Mouse (Mus musculus): ENCODE results near the gene Il33. TPM values are rescaled to one million over a fixed set of nuclear protein-coding genes. Genes with fewer than 3 reads are reported as not detected.

The Il33 gene
- polyA plus RNA-seq, 1 experiment from 2014 or later = 2.8 TPM

DNA sequence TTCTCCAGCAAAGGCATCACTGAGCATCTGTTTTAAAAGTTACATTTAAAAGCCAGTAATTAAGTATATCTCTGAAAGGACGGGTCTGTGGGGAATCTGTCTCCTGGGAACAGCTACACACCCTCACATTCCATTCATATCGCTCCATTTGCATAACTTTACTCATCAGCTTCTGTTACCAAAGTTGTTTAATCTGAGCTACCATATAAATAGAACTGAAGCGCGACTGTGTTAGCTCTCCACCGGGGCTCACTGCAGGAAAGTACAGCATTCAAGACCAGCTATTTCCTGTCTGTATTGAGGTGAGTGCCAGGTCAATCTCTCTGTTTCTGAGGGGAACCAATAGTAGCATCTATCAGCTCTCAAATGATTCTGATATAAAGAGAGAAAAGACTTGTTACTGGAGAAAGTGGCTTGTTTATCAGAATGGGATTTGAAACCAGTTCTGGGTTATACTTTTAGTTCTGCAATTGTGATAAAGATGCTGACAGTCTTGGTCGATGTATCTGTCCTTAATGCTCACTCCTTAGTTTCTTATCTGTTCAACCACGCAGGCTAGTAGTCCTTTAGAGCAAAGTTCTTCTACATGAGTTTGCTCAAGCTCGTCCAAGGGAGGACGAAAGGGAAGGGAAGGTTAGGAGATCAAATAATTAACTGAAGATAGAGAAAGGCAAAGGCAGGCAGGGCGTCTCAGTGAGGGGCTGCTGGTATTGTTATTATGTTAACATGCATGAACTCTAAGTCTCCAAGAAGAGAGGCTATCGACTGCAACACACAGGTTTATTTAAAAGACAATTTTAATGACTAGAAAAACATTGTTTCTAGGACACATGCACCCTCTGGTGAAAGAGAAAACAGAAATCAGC is 20.9 kb downstream of the Il33 start:
- no peaks in the 10 kb centered on the region for H3K9me3 ChIP-seq (replicated peaks; ENCODE audit: control insufficient read depth, low read length, poor library complexity, severe bottlenecking)
- H3K4me1 ChIP-seq (ENCODE audit: control insufficient read depth, insufficient read depth, low read length) = peaks cover 5% of the 10 kb centered on the region
- 7% methylated on average over 11 of the region's 11 CpGs for WGBS
- H3K4me2 ChIP-seq (ENCODE audit: low read length) = no peak overlapping the region
- ATAC-seq = no peak
- H3K27ac ChIP-seq (ENCODE audit: low read length) = no peak overlapping the region
- H3K9ac ChIP-seq (ENCODE audit: low read depth, low read length) = no peak overlapping the region
- H3K4me3 ChIP-seq (ENCODE audit: low read depth, low read length) = no peak overlapping the region
- no peaks in the 10 kb centered on the region for H3K27me3 ChIP-seq (ENCODE audit: control insufficient read depth, insufficient read depth, low read depth, low read length)
- no peaks in the 10 kb centered on the region for H3K36me3 ChIP-seq (ENCODE audit: control insufficient read depth, insufficient read depth, low read length)

DNA sequence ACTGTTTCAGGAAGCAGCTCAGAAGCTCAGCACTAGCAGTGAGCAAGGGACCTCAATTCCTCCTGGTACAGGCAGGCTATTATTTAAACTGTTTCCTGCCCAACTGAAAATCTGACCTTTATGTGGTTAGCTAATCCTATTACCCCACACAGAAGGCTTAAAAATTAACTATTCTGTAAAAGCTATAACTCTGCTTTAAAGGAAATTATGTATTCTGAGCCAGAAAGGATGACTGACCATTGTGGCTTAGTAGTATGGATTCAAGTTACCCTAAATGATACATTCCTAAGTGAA is 21.5 kb downstream of the Il33 start:
- H3K4me1 ChIP-seq (ENCODE audit: control insufficient read depth, insufficient read depth, low read length) = peaks cover 5% of the 10 kb centered on the region
- H3K4me2 ChIP-seq (ENCODE audit: low read length) = no peak overlapping the region
- H3K4me3 ChIP-seq (ENCODE audit: low read depth, low read length) = no peak overlapping the region
- H3K36me3 ChIP-seq (ENCODE audit: control insufficient read depth, insufficient read depth, low read length) = no peaks in the 10 kb centered on the region
- no peaks in the 10 kb centered on the region for H3K27me3 ChIP-seq (ENCODE audit: control insufficient read depth, insufficient read depth, low read depth, low read length)
- no peak overlapping the region for H3K9ac ChIP-seq (ENCODE audit: low read depth, low read length)
- no peak for ATAC-seq
- H3K27ac ChIP-seq (ENCODE audit: low read length) = no peak overlapping the region
- H3K9me3 ChIP-seq (replicated peaks; ENCODE audit: control insufficient read depth, low read length, poor library complexity, severe bottlenecking) = no peaks in the 10 kb centered on the region

DNA sequence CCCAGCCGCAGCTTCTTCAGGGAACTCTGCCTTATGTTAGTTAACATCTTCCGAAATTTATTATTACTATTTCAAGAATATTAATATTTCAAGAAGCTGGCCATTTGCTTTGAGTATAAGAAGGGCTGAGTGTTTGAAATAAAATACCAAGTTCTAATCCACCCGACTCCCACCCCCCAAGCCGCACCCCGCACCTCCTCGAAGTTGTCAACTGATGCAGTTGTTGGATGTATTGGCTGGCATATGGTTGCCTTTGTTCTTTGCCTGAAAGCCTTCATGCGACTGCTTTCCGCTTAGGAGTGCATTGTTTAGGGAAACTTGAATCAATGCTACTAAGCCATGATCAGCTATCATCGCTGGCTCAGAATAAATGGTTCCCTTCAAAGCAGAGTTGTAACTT is 22.1 kb downstream of the Il33 start:
- ATAC-seq = no peak
- H3K9ac ChIP-seq (ENCODE audit: low read depth, low read length) = no peak overlapping the region
- H3K36me3 ChIP-seq (ENCODE audit: control insufficient read depth, insufficient read depth, low read length) = no peaks in the 10 kb centered on the region
- no peak overlapping the region for H3K4me2 ChIP-seq (ENCODE audit: low read length)
- no peak overlapping the region for H3K4me3 ChIP-seq (ENCODE audit: low read depth, low read length)
- no peak overlapping the region for H3K27ac ChIP-seq (ENCODE audit: low read length)
- H3K9me3 ChIP-seq (replicated peaks; ENCODE audit: control insufficient read depth, low read length, poor library complexity, severe bottlenecking) = no peaks in the 10 kb centered on the region
- H3K27me3 ChIP-seq (ENCODE audit: control insufficient read depth, insufficient read depth, low read depth, low read length) = no peaks in the 10 kb centered on the region
- H3K4me1 ChIP-seq (ENCODE audit: control insufficient read depth, insufficient read depth, low read length) = peaks cover 5% of the 10 kb centered on the region
- WGBS = 39% methylated on average over 9 of the region's 9 CpGs

DNA sequence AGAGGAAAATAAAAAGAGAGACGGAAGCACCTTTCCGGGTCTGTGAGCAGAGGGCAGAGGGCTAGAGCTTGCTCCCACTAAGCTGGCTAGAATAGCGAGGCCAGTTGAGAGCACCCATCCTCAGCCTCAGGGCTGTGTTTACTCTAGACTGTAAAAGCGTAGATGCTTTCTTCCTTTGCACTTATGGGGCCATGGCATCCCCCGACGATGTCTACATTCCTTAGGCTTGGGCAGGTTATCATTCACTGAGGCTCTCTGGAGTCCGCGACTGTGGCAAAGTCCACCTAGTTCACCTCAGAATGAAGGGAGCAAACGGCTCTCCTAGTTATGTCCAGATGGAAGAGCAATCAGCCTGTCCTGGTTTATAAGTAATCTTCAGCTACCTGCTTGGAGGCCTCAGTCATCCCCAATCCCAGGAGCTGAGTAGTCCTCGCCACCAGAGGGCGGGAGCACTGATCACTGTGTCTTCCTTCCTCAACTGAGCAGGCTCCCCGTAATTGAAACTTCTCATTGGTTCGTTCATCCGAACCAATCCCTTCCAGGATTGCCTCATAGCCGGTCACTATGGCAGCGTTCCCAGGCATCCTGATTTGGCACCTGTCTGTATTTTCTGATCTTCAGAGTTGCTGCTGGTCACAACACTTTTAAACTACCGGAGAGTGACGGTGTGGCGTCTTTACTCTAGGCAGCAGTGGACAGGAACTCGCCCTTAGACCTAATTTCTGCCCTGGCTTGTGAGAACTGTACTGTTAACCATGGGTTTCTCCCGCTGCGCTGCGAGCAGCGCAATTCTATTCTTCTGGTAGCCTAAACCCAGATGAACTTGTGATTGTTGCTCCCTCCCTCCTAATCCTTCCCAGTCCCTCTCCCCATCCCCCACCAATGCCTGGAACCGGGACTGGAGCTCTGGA is 23.2 kb downstream of the Il33 start:
- Histone ChIP-seq H3K9ac (ENCODE audit: low read depth, low read length) (peak overlapping the region; percentile 56), H3K27ac (ENCODE audit: low read length) (no peak overlapping the region)
- WGBS = 23% methylated on average over 25 of the region's 25 CpGs

DNA sequence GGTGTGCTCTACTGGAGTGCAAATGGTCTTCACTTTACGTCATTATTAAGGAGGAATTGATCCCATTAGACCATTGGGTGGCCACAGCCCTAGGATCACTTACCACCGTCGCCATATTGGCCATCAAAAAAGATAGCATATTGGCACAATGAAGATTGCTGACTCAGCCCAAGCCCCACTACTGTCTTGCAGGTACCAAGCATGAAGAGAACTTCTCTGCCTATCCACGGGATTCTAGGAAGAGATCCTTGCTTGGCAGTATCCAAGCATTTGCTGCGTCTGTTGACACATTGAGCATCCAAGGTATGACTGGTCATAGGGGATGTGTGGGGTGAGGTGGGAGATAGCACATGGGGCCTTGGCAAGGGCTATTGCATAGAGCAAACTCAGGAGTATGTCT is 27.6 kb downstream of the Il33 start:
- WGBS = 94% methylated on average over 5 of the region's 5 CpGs
- Histone ChIP-seq H3K4me1 (ENCODE audit: control insufficient read depth, insufficient read depth, low read length) (peaks cover 5% of the 10 kb centered on the region), H3K27ac (ENCODE audit: low read length) (no peak overlapping the region), H3K4me3 (ENCODE audit: low read depth, low read length) (no peak overlapping the region), H3K4me2 (ENCODE audit: low read length) (no peak overlapping the region), H3K9me3 (replicated peaks; ENCODE audit: control insufficient read depth, low read length, poor library complexity, severe bottlenecking) (no peaks in the 10 kb centered on the region), H3K27me3 (ENCODE audit: control insufficient read depth, insufficient read depth, low read depth, low read length) (no peaks in the 10 kb centered on the region), H3K36me3 (ENCODE audit: control insufficient read depth, insufficient read depth, low read length) (no peaks in the 10 kb centered on the region), H3K9ac (ENCODE audit: low read depth, low read length) (no peak overlapping the region)
- ATAC-seq = no peak

More for the DNA sequence above, 23.2 kb downstream of the Il33 start:
- H3K4me2 ChIP-seq (ENCODE audit: low read length) = peak overlapping the region; percentile 76
- no peaks in the 10 kb centered on the region for H3K9me3 ChIP-seq (replicated peaks; ENCODE audit: control insufficient read depth, low read length, poor library complexity, severe bottlenecking)
- peak; percentile 96 for ATAC-seq
- peaks cover 5% of the 10 kb centered on the region for H3K4me1 ChIP-seq (ENCODE audit: control insufficient read depth, insufficient read depth, low read length)
- H3K4me3 ChIP-seq (ENCODE audit: low read depth, low read length) = peak overlapping the region; percentile 44
- no peaks in the 10 kb centered on the region for H3K36me3 ChIP-seq (ENCODE audit: control insufficient read depth, insufficient read depth, low read length)
- H3K27me3 ChIP-seq (ENCODE audit: control insufficient read depth, insufficient read depth, low read depth, low read length) = no peaks in the 10 kb centered on the region

DNA sequence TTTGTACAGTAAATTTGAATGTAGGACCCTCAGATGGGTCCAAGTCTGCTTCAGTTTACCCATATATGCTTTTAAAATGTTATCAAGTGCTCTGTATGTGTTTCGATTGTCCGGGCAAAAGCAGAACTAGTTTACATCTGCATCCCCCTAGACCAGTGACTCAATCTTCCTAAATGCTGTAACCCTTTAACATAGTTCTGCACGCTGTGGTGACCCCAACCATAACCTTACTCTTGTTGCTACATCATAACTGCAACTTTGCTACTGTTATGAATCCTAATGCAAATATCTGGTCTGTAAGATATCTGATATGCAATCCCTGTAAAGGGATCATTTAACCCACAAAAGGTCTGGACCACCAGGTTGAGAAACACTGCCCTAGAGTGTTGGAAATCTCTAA is 28.9 kb downstream of the Il33 start:
- no peak overlapping the region for H3K9ac ChIP-seq (ENCODE audit: low read depth, low read length)
- no peaks in the 10 kb centered on the region for H3K36me3 ChIP-seq (ENCODE audit: control insufficient read depth, insufficient read depth, low read length)
- no peak overlapping the region for H3K4me3 ChIP-seq (ENCODE audit: low read depth, low read length)
- H3K9me3 ChIP-seq (replicated peaks; ENCODE audit: control insufficient read depth, low read length, poor library complexity, severe bottlenecking) = no peaks in the 10 kb centered on the region
- H3K27ac ChIP-seq (ENCODE audit: low read length) = no peak overlapping the region
- H3K27me3 ChIP-seq (ENCODE audit: control insufficient read depth, insufficient read depth, low read depth, low read length) = no peaks in the 10 kb centered on the region
- H3K4me2 ChIP-seq (ENCODE audit: low read length) = no peak overlapping the region
- ATAC-seq = no peak
- 91% methylated on average over 3 of the region's 3 CpGs for WGBS
- H3K4me1 ChIP-seq (ENCODE audit: control insufficient read depth, insufficient read depth, low read length) = peaks cover under 1% of the 10 kb centered on the region

DNA sequence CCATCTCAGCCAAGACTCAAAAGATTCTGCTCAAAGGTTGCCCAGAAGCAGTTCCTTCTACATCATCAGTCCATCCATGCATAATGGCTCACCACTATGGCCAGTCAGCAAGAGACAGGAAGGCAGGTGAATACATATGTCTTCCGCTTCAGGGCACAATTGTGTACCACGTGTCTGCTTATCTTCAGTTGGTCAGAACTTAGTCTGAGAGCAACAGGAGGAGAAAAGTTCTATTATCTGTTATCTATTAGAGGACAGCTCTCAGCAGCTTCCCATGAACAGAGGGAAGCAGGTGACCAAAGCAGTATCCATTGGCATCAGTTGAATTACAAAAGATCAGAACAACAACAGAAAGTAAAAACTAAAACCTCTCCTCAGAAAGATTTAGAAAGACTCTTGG is 30.5 kb downstream of the Il33 start:
- WGBS = 82% methylated on average over 2 of the region's 2 CpGs
- Histone ChIP-seq H3K27ac (ENCODE audit: low read length) (no peak overlapping the region), H3K4me2 (ENCODE audit: low read length) (no peak overlapping the region), H3K4me3 (ENCODE audit: low read depth, low read length) (no peak overlapping the region), H3K36me3 (ENCODE audit: control insufficient read depth, insufficient read depth, low read length) (no peaks in the 10 kb centered on the region), H3K9ac (ENCODE audit: low read depth, low read length) (no peak overlapping the region), H3K27me3 (ENCODE audit: control insufficient read depth, insufficient read depth, low read depth, low read length) (no peaks in the 10 kb centered on the region), H3K4me1 (ENCODE audit: control insufficient read depth, insufficient read depth, low read length) (no peaks in the 10 kb centered on the region), H3K9me3 (replicated peaks; ENCODE audit: control insufficient read depth, low read length, poor library complexity, severe bottlenecking) (no peaks in the 10 kb centered on the region)
- no peak for ATAC-seq

DNA sequence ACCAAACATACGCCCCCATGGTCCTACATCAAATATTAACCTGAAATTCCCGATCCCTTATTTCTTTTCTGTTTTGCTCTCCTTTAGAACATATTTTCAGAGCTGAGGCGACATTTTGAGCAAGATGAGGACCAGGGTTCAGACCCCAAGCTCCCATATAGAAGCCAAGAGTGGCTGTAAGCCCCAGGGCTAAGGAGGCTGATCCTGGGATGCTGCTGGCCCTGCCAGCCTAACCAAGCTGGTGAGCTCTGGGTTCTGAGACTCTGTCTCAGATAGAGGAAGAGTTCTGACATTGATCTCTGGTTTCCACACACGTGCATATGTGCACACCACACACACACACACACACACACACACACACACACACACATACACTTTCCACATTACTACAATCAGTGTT is 36.0 kb downstream of the Il33 start:
- Histone ChIP-seq H3K9ac (ENCODE audit: low read depth, low read length) (no peak overlapping the region), H3K4me2 (ENCODE audit: low read length) (no peak overlapping the region), H3K4me1 (ENCODE audit: control insufficient read depth, insufficient read depth, low read length) (no peaks in the 10 kb centered on the region), H3K27ac (ENCODE audit: low read length) (no peak overlapping the region), H3K36me3 (ENCODE audit: control insufficient read depth, insufficient read depth, low read length) (no peaks in the 10 kb centered on the region), H3K9me3 (replicated peaks; ENCODE audit: control insufficient read depth, low read length, poor library complexity, severe bottlenecking) (no peaks in the 10 kb centered on the region), H3K4me3 (ENCODE audit: low read depth, low read length) (no peak overlapping the region), H3K27me3 (ENCODE audit: control insufficient read depth, insufficient read depth, low read depth, low read length) (no peaks in the 10 kb centered on the region)
- WGBS = 85% methylated on average over 4 of the region's 4 CpGs
- ATAC-seq = no peak

DNA sequence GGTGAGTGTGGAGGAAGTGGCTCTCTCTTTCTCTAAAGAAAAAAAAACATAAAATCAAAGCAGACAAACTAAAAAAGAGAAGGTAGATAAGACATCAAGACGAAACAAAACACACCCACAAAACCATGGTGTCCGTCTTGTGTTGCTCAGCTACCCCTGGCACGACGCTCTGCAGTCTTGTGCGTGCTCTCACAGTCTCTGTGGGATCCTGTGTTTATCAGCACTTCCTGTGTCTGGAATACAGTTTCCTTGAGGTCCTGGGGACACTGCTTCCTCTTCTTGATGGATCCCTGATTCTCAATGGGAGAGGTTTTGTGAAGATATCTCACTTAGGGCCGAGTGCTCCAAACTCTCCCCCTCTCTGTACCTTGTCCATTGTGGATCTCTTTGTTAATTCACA is 36.9 kb downstream of the Il33 start:
- Histone ChIP-seq H3K4me1 (ENCODE audit: control insufficient read depth, insufficient read depth, low read length) (no peaks in the 10 kb centered on the region), H3K9me3 (replicated peaks; ENCODE audit: control insufficient read depth, low read length, poor library complexity, severe bottlenecking) (peaks cover 4% of the 10 kb centered on the region; the same call in 1 of the 2 replicates), H3K36me3 (ENCODE audit: control insufficient read depth, insufficient read depth, low read length) (no peaks in the 10 kb centered on the region), H3K27ac (ENCODE audit: low read length) (no peak overlapping the region), H3K27me3 (ENCODE audit: control insufficient read depth, insufficient read depth, low read depth, low read length) (no peaks in the 10 kb centered on the region), H3K4me3 (ENCODE audit: low read depth, low read length) (no peak overlapping the region), H3K4me2 (ENCODE audit: low read length) (no peak overlapping the region), H3K9ac (ENCODE audit: low read depth, low read length) (no peak overlapping the region)
- no peak for ATAC-seq
- WGBS = 91% methylated on average over 6 of the region's 6 CpGs

Data from midbrain, embryonic 16.5 days (tissue).